26 mouse cellular contexts compared by ENCODE assay signal in the genomic region with DNA sequence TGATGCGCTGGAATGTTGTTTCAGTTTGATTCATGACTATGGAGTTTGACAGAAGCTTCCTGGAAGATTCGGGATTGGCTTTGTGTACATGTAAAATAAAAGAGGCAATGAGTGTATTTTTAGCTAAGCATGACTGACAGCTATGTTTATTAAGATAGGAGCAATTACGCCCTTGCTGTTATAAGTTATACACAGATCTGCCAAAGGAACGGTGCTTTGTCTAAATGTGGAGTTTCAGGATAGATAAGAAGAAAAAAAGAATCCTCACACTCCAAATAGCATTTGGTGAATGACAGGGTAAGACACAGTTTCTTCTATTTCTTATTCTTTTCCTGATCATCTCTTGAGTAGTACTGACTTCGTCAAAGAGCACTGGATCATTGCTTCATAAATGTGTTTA. TPM values are rescaled to one million over a fixed set of nuclear protein-coding genes. Genes with fewer than 3 reads are reported as not detected.
DNase-seq lines count a peak whose midpoint lies in the region; ATAC-seq and TF ChIP-seq lines count a peak whose summit lies in the region.
"Had no signal": no experiment of that assay in that cellular context is flagged by ENCODE, and none has a peak within 500 bp of the region (broad histone marks: within the 10 kb centered on the region; RNA-seq: fewer than 3 reads in every experiment).

No protein-coding gene starts in this region.

- DNase-seq in forebrain, postnatal 0 days: peak; percentile 51
- no peak for DNase-seq in forebrain, embryonic 14.5 days (ENCODE audit: low spot score)
- peak; percentile 5 for DNase-seq in kidney, adult 9 months
- DNase-seq in kidney, postnatal 4 days: no peak
- no peak for DNase-seq in midbrain, embryonic 14.5 days
- no peak for DNase-seq in midbrain, embryonic 10.5 days (ENCODE audit: low spot score)
- no peak for DNase-seq in adrenal gland, postnatal 25 days
- DNase-seq in embryo, embryonic 11 days: no peak
- DNase-seq: adrenal gland, adult 8-10 months; cerebellum, adult 11-12 months; cerebellum, adult 9-11 months; gastrocnemius, postnatal 10 days; heart, postnatal 10 days; kidney, adult 11 months; left cerebral cortex, postnatal 4 days; liver, postnatal 0 days; lung, postnatal 36 days had no signal

- peak overlapping the region; percentile 69 for H3K27ac ChIP-seq in forebrain, postnatal 0 days (ENCODE audit: low read depth, low read length)
- H3K27ac ChIP-seq in forebrain, embryonic 14.5 days (ENCODE audit: low read depth, low read length): no peak overlapping the region
- peak overlapping the region; percentile 78 for H3K27ac ChIP-seq in midbrain, embryonic 14.5 days (replicated peaks; ENCODE audit: low read depth, low read length)
- no peak overlapping the region for H3K27ac ChIP-seq in midbrain, embryonic 10.5 days (replicated peaks)
- H3K27ac ChIP-seq: forebrain, embryonic 13.5 days; heart, embryonic 13.5 days; liver, embryonic 12.5 days; neural tube, embryonic 13.5 days had no signal

- H3K9ac ChIP-seq in forebrain, postnatal 0 days: no peak overlapping the region
- H3K9ac ChIP-seq in forebrain, embryonic 14.5 days (ENCODE audit: low read length): no peak overlapping the region
- H3K9ac ChIP-seq in midbrain, embryonic 14.5 days (replicated peaks; ENCODE audit: low read length): no peak overlapping the region
- H3K9ac ChIP-seq: forebrain, embryonic 13.5 days; heart, embryonic 13.5 days; liver, embryonic 12.5 days; liver, postnatal 0 days; neural tube, embryonic 13.5 days had no signal

- H3K4me2 ChIP-seq in forebrain, postnatal 0 days (ENCODE audit: low read depth): no peak overlapping the region
- H3K4me2 ChIP-seq in forebrain, embryonic 14.5 days (ENCODE audit: low read length): no peak overlapping the region
- H3K4me2 ChIP-seq in midbrain, embryonic 14.5 days (ENCODE audit: low read length): no peak overlapping the region
- H3K4me2 ChIP-seq: forebrain, embryonic 13.5 days; heart, embryonic 13.5 days; liver, embryonic 12.5 days; neural tube, embryonic 13.5 days had no signal

- WGBS in forebrain, postnatal 0 days: 43% methylated on average over 5 of the region's 5 CpGs
- 73% methylated on average over 5 of the region's 5 CpGs for WGBS in forebrain, embryonic 14.5 days
- WGBS in midbrain, embryonic 14.5 days: 76% methylated on average over 5 of the region's 5 CpGs
- WGBS in midbrain, embryonic 10.5 days: 94% methylated on average over 5 of the region's 5 CpGs

- ATAC-seq in forebrain, postnatal 0 days: peak; percentile 53
- no peak for ATAC-seq in forebrain, embryonic 14.5 days
- ATAC-seq in midbrain, embryonic 14.5 days (ENCODE audit: low FRiP score, low TSS enrichment): no peak
- ATAC-seq: forebrain, embryonic 13.5 days; inflammation-experienced regulatory T-cells, adult 6 months; liver, embryonic 12.5 days; liver, postnatal 0 days had no signal

- no peaks in the 10 kb centered on the region for H3K36me3 ChIP-seq in forebrain, postnatal 0 days (ENCODE audit: insufficient read depth)
- H3K36me3 ChIP-seq in forebrain, embryonic 14.5 days (ENCODE audit: control insufficient read depth, insufficient read depth, low read length): no peaks in the 10 kb centered on the region
- no peaks in the 10 kb centered on the region for H3K36me3 ChIP-seq in midbrain, embryonic 14.5 days (ENCODE audit: control insufficient read depth, insufficient read depth, low read length)
- H3K36me3 ChIP-seq in midbrain, embryonic 10.5 days: no peaks in the 10 kb centered on the region
- H3K36me3 ChIP-seq: G1E; heart, embryonic 13.5 days; liver, embryonic 12.5 days; neural tube, embryonic 13.5 days had no signal

- H3K27me3 ChIP-seq in forebrain, postnatal 0 days (ENCODE audit: insufficient read depth, low read length): no peaks in the 10 kb centered on the region
- no peaks in the 10 kb centered on the region for H3K27me3 ChIP-seq in forebrain, embryonic 14.5 days (replicated peaks; ENCODE audit: control insufficient read depth, insufficient read depth, low read length)
- no peaks in the 10 kb centered on the region for H3K27me3 ChIP-seq in midbrain, embryonic 14.5 days (ENCODE audit: control insufficient read depth, insufficient read depth, low read length)
- no peaks in the 10 kb centered on the region for H3K27me3 ChIP-seq in midbrain, embryonic 10.5 days (ENCODE audit: low read depth, poor library complexity, severe bottlenecking)
- H3K27me3 ChIP-seq: forebrain, embryonic 13.5 days; liver, embryonic 12.5 days; neural tube, embryonic 13.5 days had no signal

- H3K4me3 ChIP-seq in forebrain, postnatal 0 days (ENCODE audit: low read depth, low read length): no peak overlapping the region
- no peak overlapping the region for H3K4me3 ChIP-seq in forebrain, embryonic 14.5 days (ENCODE audit: low read depth, low read length)
- no peak overlapping the region for H3K4me3 ChIP-seq in midbrain, embryonic 14.5 days (replicated peaks; ENCODE audit: low read depth, low read length)
- H3K4me3 ChIP-seq in midbrain, embryonic 10.5 days: no peak overlapping the region
- H3K4me3 ChIP-seq: erythroblast, embryonic 14.5 days; forebrain, embryonic 13.5 days; heart, embryonic 13.5 days; liver, embryonic 12.5 days; neural tube, embryonic 13.5 days had no signal

- H3K4me1 ChIP-seq in forebrain, postnatal 0 days (ENCODE audit: insufficient read depth): peaks cover 21% of the 10 kb centered on the region
- 0 out of 2 replicates have a peak, but pooled peaks cover 2% of the 10 kb centered on the region for H3K4me1 ChIP-seq in forebrain, embryonic 14.5 days (ENCODE audit: control insufficient read depth, insufficient read depth, low read length)
- peaks cover 12% of the 10 kb centered on the region for H3K4me1 ChIP-seq in midbrain, embryonic 14.5 days (ENCODE audit: control insufficient read depth, insufficient read depth, low read length)
- H3K4me1 ChIP-seq in midbrain, embryonic 10.5 days: peaks cover 13% of the 10 kb centered on the region; the same call in 1 of the 2 replicates
- H3K4me1 ChIP-seq: heart, embryonic 13.5 days; liver, embryonic 12.5 days had no signal

- no peaks in the 10 kb centered on the region for H3K9me3 ChIP-seq in forebrain, postnatal 0 days (ENCODE audit: low read length)
- no peaks in the 10 kb centered on the region for H3K9me3 ChIP-seq in forebrain, embryonic 14.5 days (replicated peaks; ENCODE audit: control insufficient read depth, low read length)
- H3K9me3 ChIP-seq in midbrain, embryonic 14.5 days (ENCODE audit: control insufficient read depth, low read length): no peaks in the 10 kb centered on the region
- H3K9me3 ChIP-seq in midbrain, embryonic 10.5 days (replicated peaks): no peaks in the 10 kb centered on the region
- H3K9me3 ChIP-seq: forebrain, embryonic 13.5 days; heart, embryonic 13.5 days; liver, embryonic 12.5 days; neural tube, embryonic 13.5 days had no signal

- no peak for TF ChIP-seq CTCF in forebrain, postnatal 0 days (IDR thresholded peaks at IDR 0.05; ENCODE audit: low read depth)

RNA-seq across cellular contexts. Expression of gene Cpxm2, which starts 17.2 kb away (rescaled TPM):
- total RNA-seq in forebrain, postnatal 0 days (2014; rRNA removed): 2.1 and 3.1 TPM in 2 replicates
- 1.7 and 2.2 TPM in 2 replicates for polyA plus RNA-seq in forebrain, postnatal 0 days (2015; fragmentation: Nextera tagmentation; extraction: Ambion mirVana)
- 1.2 and 1.6 TPM in 2 replicates for polyA plus RNA-seq in forebrain, embryonic 14.5 days (2014; fragmentation: Nextera tagmentation; extraction: Ambion mirVana)
- polyA plus RNA-seq in midbrain, embryonic 14.5 days (2014; fragmentation: Nextera tagmentation; extraction: Ambion mirVana): 1.1 and 1.3 TPM in 2 replicates
- 0.93 and 0.94 TPM in 2 replicates for polyA plus RNA-seq in midbrain, embryonic 10.5 days (2016; fragmentation: Nextera tagmentation; extraction: Ambion mirVana)
- total RNA-seq in adrenal gland, postnatal 25 days (2021): 6.5 and 6.7 TPM in 2 replicates
- total RNA-seq: hematopoietic stem cell, adult 5-6 weeks; megakaryocyte, adult 5-6 weeks had no signal
- polyA plus RNA-seq: erythroblast, embryonic 14.5 days; G1E; inflammation-experienced regulatory T-cells, adult 6 months had no signal

Comparison
In these comparisons a context has a peak if more than half of its experiments do, and no peak if none do; other contexts are left out.
1. DNase-seq: peak in forebrain, postnatal 0 days (single experiment) and kidney, adult 9 months (single experiment); none in forebrain, embryonic 14.5 days (single experiment), kidney, postnatal 4 days (0 of 2), midbrain, embryonic 14.5 days (single experiment), midbrain, embryonic 10.5 days (single experiment), adrenal gland, postnatal 25 days (single experiment) and embryo, embryonic 11 days (single experiment).
2. H3K27ac ChIP-seq: peak in forebrain, postnatal 0 days (single experiment) and midbrain, embryonic 14.5 days (single experiment); none in forebrain, embryonic 14.5 days (single experiment) and midbrain, embryonic 10.5 days (single experiment).